Mouse (Mus musculus): ENCODE results near the gene Tprn. TPM values are rescaled to one million over a fixed set of nuclear protein-coding genes. Genes with fewer than 3 reads are reported as not detected.

Tprn gene
- total and polyA plus RNA-seq, 3 experiments: 7.0 to 19.3 (median 13.1) TPM

DNA sequence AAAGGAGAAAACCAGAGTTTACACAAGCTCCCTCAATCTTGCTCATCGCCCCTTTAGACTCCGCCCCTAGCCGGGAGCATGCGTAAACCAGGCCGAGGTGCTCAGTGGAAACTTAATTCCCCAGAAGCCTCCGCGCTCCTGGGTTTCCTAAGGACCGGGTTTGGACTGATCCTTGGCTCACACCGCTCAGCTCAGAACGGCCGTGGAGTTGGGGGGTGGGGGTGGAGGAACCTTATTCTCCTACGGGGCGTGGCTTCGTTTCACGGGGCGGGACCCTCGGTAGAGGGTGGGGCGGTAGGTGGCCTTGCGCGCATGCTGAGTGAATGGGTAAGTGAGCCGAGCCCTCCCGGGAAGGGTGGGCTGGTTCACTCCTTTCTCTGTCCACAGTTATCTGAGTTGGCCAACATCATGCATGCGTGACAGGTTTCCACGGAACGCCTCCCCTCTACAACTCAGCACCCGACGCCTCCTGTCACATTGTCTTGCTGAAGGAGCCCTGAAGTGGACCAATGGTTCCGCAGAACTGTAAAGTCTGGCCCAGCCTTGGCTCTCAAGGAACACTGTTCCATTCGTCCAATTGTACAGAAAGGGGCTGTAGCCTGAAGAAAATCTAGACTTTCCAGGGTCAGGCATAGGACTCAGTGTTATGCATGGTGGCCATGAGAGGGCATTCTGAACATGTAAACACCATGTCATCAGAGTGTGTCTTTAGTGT, 21.5 kb upstream of the Tprn start:
- peak overlapping the region; percentile 29 to 49 (median 44) for H3K4me3 ChIP-seq (replicated peaks in 1 of 3; ENCODE audit: low read depth in 2 of 3, low read length in 2 of 3, poor library complexity in 1 of 3)
- no peak for TF ChIP-seq SIN3A (IDR thresholded peaks at IDR 0.05; ENCODE audit: low read length)
- TF ChIP-seq MXI1 (IDR thresholded peaks at IDR 0.05; ENCODE audit: low read depth, low read length): no peak; the same call in 1 of the 2 replicates
- no peak for TF ChIP-seq GABPA (IDR thresholded peaks at IDR 0.05; ENCODE audit: insufficient replicate concordance, low read depth, low read length)
- TF ChIP-seq EP300 (IDR thresholded peaks at IDR 0.05; ENCODE audit: low read length): no peak
- no peak for TF ChIP-seq BHLHE40 (IDR thresholded peaks at IDR 0.05; ENCODE audit: low read depth, low read length)
- no peak for TF ChIP-seq USF1 (IDR thresholded peaks at IDR 0.05; ENCODE audit: low read depth, low read length)
- no peak for TF ChIP-seq ZKSCAN1 (IDR thresholded peaks at IDR 0.05; ENCODE audit: borderline replicate concordance, low read depth, low read length)
- TF ChIP-seq IRF4 (IDR thresholded peaks at IDR 0.05; ENCODE audit: low read depth, low read length): no peak
- TF ChIP-seq CHD2 (IDR thresholded peaks at IDR 0.05; ENCODE audit: low read length): no peak
- TF ChIP-seq E2F4 (IDR thresholded peaks at IDR 0.05; ENCODE audit: insufficient replicate concordance, low read depth, low read length): no peak
- TF ChIP-seq POLR2AphosphoS2 (IDR thresholded peaks at IDR 0.05; ENCODE audit: low read depth, low read length): no peak
- TF ChIP-seq NELFE (IDR thresholded peaks at IDR 0.05; ENCODE audit: low read depth, low read length): 0 out of 2 replicates have a peak, but pooled peaks have one; percentile 48
- TF ChIP-seq RCOR1 (conservative IDR thresholded peaks at IDR 0.05; ENCODE audit: low read depth, low read length): no peak
- no peak for TF ChIP-seq JUND (conservative IDR thresholded peaks at IDR 0.05; ENCODE audit: low read depth, low read length)
- TF ChIP-seq ZMIZ1 (IDR thresholded peaks at IDR 0.05; ENCODE audit: low read depth, low read length): no peak
- TF ChIP-seq HCFC1 (IDR thresholded peaks at IDR 0.05; ENCODE audit: low read depth, low read length): no peak; the same call in 1 of the 2 replicates
- no peak for TF ChIP-seq ZNF384 (IDR thresholded peaks at IDR 0.05; ENCODE audit: low read depth, low read length)
- TF ChIP-seq MYC (IDR thresholded peaks at IDR 0.05; ENCODE audit: low read depth, low read length): no peak
- no peak for TF ChIP-seq ETS1 (conservative IDR thresholded peaks at IDR 0.05; ENCODE audit: low read depth, low read length)
- no peak for TF ChIP-seq MAZ (IDR thresholded peaks at IDR 0.05; ENCODE audit: low read depth, low read length)
- no peak for TF ChIP-seq UBTF (IDR thresholded peaks at IDR 0.05; ENCODE audit: low read depth, low read length)
- no peak; the same call in 1 of the 2 replicates for TF ChIP-seq MAX (IDR thresholded peaks at IDR 0.05; ENCODE audit: low read length)
- TF ChIP-seq ZC3H11A (IDR thresholded peaks at IDR 0.05; ENCODE audit: low read depth, low read length): no peak
- TF ChIP-seq TBP (conservative IDR thresholded peaks at IDR 0.05; ENCODE audit: low read depth, low read length): no peak
- TF ChIP-seq NRF1 (IDR thresholded peaks at IDR 0.05; ENCODE audit: low read depth, low read length): peak; percentile 84
- TF ChIP-seq USF2 (conservative IDR thresholded peaks at IDR 0.05; ENCODE audit: low read depth, low read length): no peak
- no peak for TF ChIP-seq RAD21 (IDR thresholded peaks at IDR 0.05; ENCODE audit: low read depth, low read length)
- 0 out of 2 replicates have a peak, but pooled peaks have one; percentile 41 for TF ChIP-seq TCF12 (IDR thresholded peaks at IDR 0.05; ENCODE audit: low read depth, low read length)
- TF ChIP-seq POLR2A (IDR thresholded peaks at IDR 0.05; ENCODE audit: low read depth, low read length): peak; percentile 73
- H3K36me3 ChIP-seq (replicated peaks in 1 of 2; ENCODE audit: control insufficient read depth in 1 of 2, insufficient read depth in 1 of 2, low read length in 1 of 2): peaks cover 11 to 25% of the 10 kb centered on the region in 2 experiments
- H3K9ac ChIP-seq (ENCODE audit: insufficient read depth, low read depth): peak overlapping the region; percentile 3; the same call in 1 of the 2 replicates
- H3K27ac ChIP-seq (ENCODE audit: insufficient read depth, low read depth): no peak overlapping the region
- dilution Hi-C loops (cut with MboI; ENCODE audit: extremely low pct_ligation_motif_present, extremely low pct_unique_long_range_greater_than_20kb, low sequenced_read_pairs) (no loop called here), in situ Hi-C loops (cut with MboI; ENCODE audit: low pct_ligation_motif_present, low pct_unique_long_range_greater_than_20kb, low sequenced_read_pairs) (no loop called here)
- H3K4me2 ChIP-seq (ENCODE audit: insufficient read depth, low read depth, poor library complexity, severe bottlenecking): peak overlapping the region; percentile 89
- H3K4me1 ChIP-seq (ENCODE audit: control insufficient read depth in 1 of 2, insufficient read depth in 2 of 2): peaks cover 12 to 16% of the 10 kb centered on the region in 2 experiments
- no peaks in the 10 kb centered on the region for H3K79me2 ChIP-seq (replicated peaks; ENCODE audit: control insufficient read depth, extremely low read depth, insufficient read depth, poor library complexity, severe bottlenecking)
- peak; percentile 74 for DNase-seq (ENCODE audit: extremely low read depth)
- H3K27me3 ChIP-seq (replicated peaks): peaks cover 50% of the 10 kb centered on the region
- H3K9me3 ChIP-seq (replicated peaks; ENCODE audit: low read length): no peaks in the 10 kb centered on the region
